Mouse (Mus musculus) hindlimb bud, embryonic 11.5 days (tissue): ENCODE measurements at regions not wholly inside any gene's neighbourhood (a gene's known extent, or its start where the extent isn't known, plus 50 kb on each side); places are given as distances from the start of the nearest gene placed in this dataset.
"Not testable (repeated sequence)": the region's sequence is repeated elsewhere in the genome, so short reads cannot be mapped to it uniquely, and the experiment has no call there.

Experiments
- DNase-seq: peaks from one replicate; pipeline ENCODE4 v3.0.0-alpha.2; 2012; ENCODE audit warnings: low read depth, low spot score; ENCODE audit errors: extremely low spot score

GRCm38 (mm10) chr12:5969556-5969955, 594.1 kb upstream of the Klhl29 start:
- no peak for DNase-seq

DNA sequence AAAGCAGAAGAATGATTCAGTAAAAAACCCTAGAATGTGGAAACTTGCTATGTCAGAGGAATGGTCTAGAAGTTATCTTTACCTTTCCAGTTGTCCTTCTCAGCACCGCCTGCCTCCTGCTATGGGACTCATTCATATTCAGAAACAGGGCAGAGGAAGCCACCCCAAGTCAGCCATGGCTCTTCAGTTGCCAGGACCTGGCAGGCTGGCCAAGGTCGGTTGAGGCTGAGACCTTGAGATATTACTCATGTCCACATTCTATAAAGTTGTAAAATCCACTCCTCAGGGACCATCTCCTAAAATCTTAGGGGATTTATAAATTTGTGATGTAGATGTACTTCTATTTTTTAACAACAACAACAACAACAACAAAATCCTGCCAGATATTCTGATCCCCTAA, 580.7 kb upstream of the Klhl29 start:
- DNase-seq: no peak

DNA sequence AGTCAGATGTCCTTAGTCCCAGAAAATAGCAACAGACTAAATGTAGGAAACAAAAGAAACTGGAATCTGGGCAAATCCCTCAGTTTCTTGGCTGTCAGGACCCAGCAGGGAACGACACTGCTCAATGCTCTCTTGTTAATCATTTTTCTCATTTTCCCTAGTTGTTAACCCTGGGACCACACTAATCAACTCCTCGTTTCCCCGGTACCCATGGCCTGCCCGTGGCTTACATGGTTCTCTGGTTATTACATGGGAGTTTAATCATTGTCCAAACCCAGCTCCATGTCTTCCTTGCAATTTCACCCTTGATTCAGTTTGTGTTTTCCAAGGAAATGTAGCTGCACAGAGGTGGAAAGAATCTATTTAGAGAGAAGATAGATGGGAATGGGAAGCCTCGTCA, 580.1 kb upstream of the Klhl29 start:
- no peak for DNase-seq

- DNase-seq: no peak
Observed at GRCm38 (mm10) chr12:5943346-5943925, 568.0 kb upstream of the Klhl29 start.

GRCm38 (mm10) chr12:5921262-5921661, 545.8 kb upstream of the Klhl29 start:
- no peak for DNase-seq

DNA sequence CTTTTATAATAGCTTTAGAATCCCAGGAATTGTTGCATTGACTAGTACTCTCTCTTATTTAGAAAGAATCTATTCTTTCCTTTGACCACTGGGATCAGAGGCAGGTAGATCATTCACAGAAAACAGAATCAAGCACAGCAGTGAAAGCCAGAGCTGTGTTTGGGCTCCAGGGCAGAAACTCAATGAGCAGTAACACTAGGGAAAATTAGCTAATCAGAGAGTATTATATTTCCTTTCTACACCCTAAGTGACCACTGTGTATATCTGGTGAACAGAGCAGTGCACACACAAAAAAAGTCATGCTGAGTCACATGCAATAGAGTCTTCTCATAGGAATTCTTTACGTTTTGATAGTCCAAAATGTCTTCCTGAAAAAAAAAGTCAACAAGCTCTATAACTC, 542.5 kb upstream of the Klhl29 start:
- DNase-seq: no peak

- no peak for DNase-seq
Observed at GRCm38 (mm10) chr12:5906251-5906650, 530.8 kb upstream of the Klhl29 start.

GRCm38 (mm10) chr12:5891786-5892185, 516.3 kb upstream of the Klhl29 start:
- DNase-seq: not testable (repeated sequence)

GRCm38 (mm10) chr12:5866701-5867100, 491.2 kb upstream of the Klhl29 start:
- DNase-seq: no peak

- DNase-seq: no peak
Observed at GRCm38 (mm10) chr12:5859795-5860194, 484.3 kb upstream of the Klhl29 start.

- DNase-seq: no peak
Observed at GRCm38 (mm10) chr12:5856421-5856820, 480.9 kb upstream of the Klhl29 start.

GRCm38 (mm10) chr12:5810427-5810826, 434.9 kb upstream of the Klhl29 start:
- no peak for DNase-seq

DNA sequence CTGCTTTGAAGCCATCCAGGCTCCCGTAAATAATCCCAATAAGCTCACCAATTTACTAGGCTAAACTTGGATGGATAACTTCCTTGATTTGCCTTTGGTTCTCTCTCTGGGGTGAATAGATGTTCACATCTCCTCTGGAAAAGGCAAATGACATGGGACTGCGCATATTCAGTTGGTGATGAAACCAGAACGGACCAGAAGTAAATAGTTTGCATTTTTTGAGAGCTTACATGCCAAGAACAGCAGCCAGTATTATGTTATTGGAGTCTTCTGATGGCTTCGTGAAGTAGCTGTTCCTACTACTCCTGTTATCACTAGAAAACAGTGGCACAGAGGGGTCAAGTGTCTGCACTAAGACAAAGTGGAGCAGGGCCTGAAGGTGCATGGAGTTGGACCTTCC, 434.5 kb upstream of the Klhl29 start:
- no peak for DNase-seq

- no peak for DNase-seq
Observed at GRCm38 (mm10) chr12:5807996-5808886, 432.8 kb upstream of the Klhl29 start.

- no peak for DNase-seq
Observed at GRCm38 (mm10) chr12:5805731-5806130, 430.2 kb upstream of the Klhl29 start.

- no peak for DNase-seq
Observed at GRCm38 (mm10) chr12:5793051-5793450, 417.6 kb upstream of the Klhl29 start.

DNA sequence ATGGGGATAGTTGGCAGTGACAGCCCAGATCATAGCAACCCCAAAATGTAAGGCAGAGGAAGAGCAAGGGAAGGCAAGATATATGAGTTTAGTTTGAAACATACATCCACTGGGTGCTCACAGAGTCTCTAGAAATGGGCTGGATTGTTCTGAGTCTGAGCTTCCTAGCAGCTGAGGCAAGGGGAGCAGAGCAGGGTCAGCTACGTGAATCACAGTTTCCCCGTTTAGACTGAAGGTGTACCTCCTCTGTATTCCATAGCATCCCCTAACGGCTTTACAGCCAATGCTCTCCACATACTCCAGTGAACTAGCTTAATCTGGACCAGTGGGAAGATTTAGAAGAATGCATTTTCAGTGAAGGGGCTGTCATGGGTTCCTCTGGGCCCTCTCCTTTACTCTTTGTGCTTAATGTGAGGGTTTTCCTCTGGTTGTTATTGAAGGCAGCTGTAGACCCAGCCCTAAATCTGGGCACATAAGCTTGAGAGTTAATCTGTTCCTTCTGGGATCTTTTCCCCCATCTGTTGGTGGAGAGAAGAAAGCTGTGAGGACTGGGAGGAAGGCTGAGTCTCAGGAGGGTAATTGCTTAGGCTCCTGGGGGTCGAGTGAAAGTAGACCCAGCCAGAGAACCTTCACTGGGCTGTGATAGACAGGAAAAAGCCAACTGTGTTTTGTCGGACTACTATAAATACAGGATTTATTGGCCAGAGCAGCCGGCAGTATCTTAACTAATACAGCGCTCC, 411.8 kb upstream of the Klhl29 start:
- peak; percentile 61 for DNase-seq

GRCm38 (mm10) chr12:5781276-5781675, 405.8 kb upstream of the Klhl29 start:
- no peak for DNase-seq

- no peak for DNase-seq
Observed at GRCm38 (mm10) chr12:5777556-5777955, 402.1 kb upstream of the Klhl29 start.

- no peak for DNase-seq
Observed at GRCm38 (mm10) chr12:5771399-5771978, 396.0 kb upstream of the Klhl29 start.

- no peak for DNase-seq
Observed at GRCm38 (mm10) chr12:5770531-5770930, 395.0 kb upstream of the Klhl29 start.
